Mouse (Mus musculus): ENCODE data around the gene Fkbpl. TPM values are rescaled to one million over a fixed set of nuclear protein-coding genes. Genes with fewer than 3 reads are reported as not detected.

Gene Fkbpl
- 13.1 and 19.3 TPM in 2 replicates for polyA plus RNA-seq (2014; fragmentation: Nextera tagmentation; extraction: Ambion mirVana)

GRCm38 (mm10) chr17:34644608-34645007, at the start of gene Fkbpl:
Gene Fkbpl, plus strand, starts transcription at chr17:34644764.
- Histone ChIP-seq H3K27ac (replicated peaks; ENCODE audit: low read depth, low read length) (0 out of 2 replicates have a peak within 1 kb of the TSS, but pooled peaks have one; percentile 30), H3K9ac (ENCODE audit: low read length) (peak within 1 kb of the TSS; percentile 57), H3K4me1 (ENCODE audit: control insufficient read depth, insufficient read depth, low read length) (peaks cover 17% of the 10 kb centered on the region), H3K4me3 (ENCODE audit: low read depth, low read length) (peak within 1 kb of the TSS; percentile 55), H3K4me2 (ENCODE audit: low read depth, severe bottlenecking) (peak within 1 kb of the TSS; percentile 38), H3K36me3 (ENCODE audit: control insufficient read depth, insufficient read depth, low read length) (0 out of 2 replicates have a peak, but pooled peaks cover 2% of the 10 kb centered on the region), H3K9me3 (ENCODE audit: control insufficient read depth, low read length) (no peaks in the 10 kb centered on the region), H3K27me3 (ENCODE audit: control insufficient read depth, insufficient read depth, low read length) (no peaks in the 10 kb centered on the region)
- DNase-seq (ENCODE audit: low spot score) (peak; percentile 97), ATAC-seq (ENCODE audit: insufficient number of reproducible peaks, low FRiP score, low TSS enrichment, low read depth) (peak; percentile 59)
- WGBS, result under 1% methylated on average over 16 of the region's 16 CpGs

- H3K4me2 ChIP-seq (ENCODE audit: low read depth, severe bottlenecking), result no peak overlapping the region
- no peak for DNase-seq (ENCODE audit: low spot score)
- no peaks in the 10 kb centered on the region for H3K9me3 ChIP-seq (ENCODE audit: control insufficient read depth, low read length)
- H3K27me3 ChIP-seq (ENCODE audit: control insufficient read depth, insufficient read depth, low read length), result no peaks in the 10 kb centered on the region
- no peak overlapping the region for H3K9ac ChIP-seq (ENCODE audit: low read length)
- H3K4me3 ChIP-seq (ENCODE audit: low read depth, low read length), result no peak overlapping the region
- 75% methylated on average over 8 of the region's 8 CpGs for WGBS
- peaks cover 12% of the 10 kb centered on the region; the same call in 1 of the 2 replicates for H3K36me3 ChIP-seq (ENCODE audit: control insufficient read depth, insufficient read depth, low read length)
- ATAC-seq (ENCODE audit: insufficient number of reproducible peaks, low FRiP score, low TSS enrichment, low read depth), result no peak
- peaks cover 28% of the 10 kb centered on the region for H3K4me1 ChIP-seq (ENCODE audit: control insufficient read depth, insufficient read depth, low read length)
- no peak overlapping the region for H3K27ac ChIP-seq (replicated peaks; ENCODE audit: low read depth, low read length)
Observed at GRCm38 (mm10) chr17:34596098-34596497, 48.5 kb upstream of the Fkbpl start.

DNA sequence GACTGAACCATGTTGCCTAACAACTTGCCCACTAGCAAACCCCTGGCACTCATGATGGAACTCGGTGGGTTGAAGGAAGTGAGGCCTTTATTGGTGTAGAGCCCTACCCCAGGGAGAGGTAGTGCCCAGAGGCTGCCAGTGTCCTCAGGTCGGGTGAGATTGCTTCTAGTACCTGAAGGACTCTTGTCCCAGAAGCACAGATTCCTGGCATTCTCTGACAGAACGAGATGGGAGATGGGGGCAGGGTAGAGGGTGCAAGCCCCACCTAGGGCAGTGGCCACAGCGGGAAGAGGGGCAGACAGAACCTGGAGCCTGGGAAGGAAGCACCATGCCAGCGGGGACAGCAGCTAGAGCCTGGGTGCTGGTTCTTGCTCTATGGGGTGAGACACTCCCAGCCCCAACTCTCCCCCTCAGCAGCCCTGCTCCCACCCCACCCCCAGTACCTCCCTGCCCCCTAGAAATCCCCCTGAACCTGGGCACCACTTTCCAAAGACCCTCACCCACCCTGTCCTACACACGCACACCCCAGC, 46.9 kb upstream of the Fkbpl start, which contains the start of gene Ager:
Ager (plus strand) TSS at position 297 of the 530 bp plus-strand sequence.
- DNase-seq (ENCODE audit: low spot score) (no peak), ATAC-seq (ENCODE audit: insufficient number of reproducible peaks, low FRiP score, low TSS enrichment, low read depth) (no peak)
- 14% methylated on average over 6 of the region's 6 CpGs for WGBS
- Histone ChIP-seq H3K27me3 (ENCODE audit: control insufficient read depth, insufficient read depth, low read length) (no peaks in the 10 kb centered on the region), H3K36me3 (ENCODE audit: control insufficient read depth, insufficient read depth, low read length) (peaks cover 15% of the 10 kb centered on the region; the same call in 1 of the 2 replicates), H3K9me3 (ENCODE audit: control insufficient read depth, low read length) (no peaks in the 10 kb centered on the region), H3K27ac (replicated peaks; ENCODE audit: low read depth, low read length) (no peak within 1 kb of the TSS), H3K4me1 (ENCODE audit: control insufficient read depth, insufficient read depth, low read length) (peaks cover 25% of the 10 kb centered on the region), H3K9ac (ENCODE audit: low read length) (no peak within 1 kb of the TSS), H3K4me2 (ENCODE audit: low read depth, severe bottlenecking) (no peak within 1 kb of the TSS), H3K4me3 (ENCODE audit: low read depth, low read length) (no peak within 1 kb of the TSS)

DNA sequence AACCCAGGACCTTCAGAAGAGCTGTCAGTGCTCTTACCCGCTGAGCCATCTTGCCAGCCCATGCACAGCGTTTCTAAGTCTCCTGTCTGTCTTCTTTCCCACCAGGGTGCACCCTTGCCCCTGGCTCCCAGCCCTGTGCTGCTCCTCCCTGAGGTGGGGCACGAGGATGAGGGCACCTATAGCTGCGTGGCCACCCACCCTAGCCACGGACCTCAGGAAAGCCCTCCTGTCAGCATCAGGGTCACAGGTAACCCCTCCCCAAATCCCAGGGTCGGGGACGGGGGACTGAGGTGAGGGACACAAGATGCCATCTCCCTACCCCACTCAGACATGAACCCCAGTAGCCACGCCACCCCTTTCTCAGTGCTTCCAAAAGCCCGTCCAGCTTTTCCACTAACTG, 44.7 kb upstream of the Fkbpl start:
- peaks cover 12% of the 10 kb centered on the region; the same call in 1 of the 2 replicates for H3K36me3 ChIP-seq (ENCODE audit: control insufficient read depth, insufficient read depth, low read length)
- H3K9me3 ChIP-seq (ENCODE audit: control insufficient read depth, low read length), result no peaks in the 10 kb centered on the region
- DNase-seq (ENCODE audit: low spot score) (no peak), ATAC-seq (ENCODE audit: insufficient number of reproducible peaks, low FRiP score, low TSS enrichment, low read depth) (no peak)
- no peak overlapping the region for H3K27ac ChIP-seq (replicated peaks; ENCODE audit: low read depth, low read length)
- H3K9ac ChIP-seq (ENCODE audit: low read length), result no peak overlapping the region
- no peak overlapping the region for H3K4me3 ChIP-seq (ENCODE audit: low read depth, low read length)
- 81% methylated on average over 9 of the region's 9 CpGs for WGBS
- no peak overlapping the region for H3K4me2 ChIP-seq (ENCODE audit: low read depth, severe bottlenecking)
- H3K4me1 ChIP-seq (ENCODE audit: control insufficient read depth, insufficient read depth, low read length), result peaks cover 17% of the 10 kb centered on the region
- no peaks in the 10 kb centered on the region for H3K27me3 ChIP-seq (ENCODE audit: control insufficient read depth, insufficient read depth, low read length)

DNA sequence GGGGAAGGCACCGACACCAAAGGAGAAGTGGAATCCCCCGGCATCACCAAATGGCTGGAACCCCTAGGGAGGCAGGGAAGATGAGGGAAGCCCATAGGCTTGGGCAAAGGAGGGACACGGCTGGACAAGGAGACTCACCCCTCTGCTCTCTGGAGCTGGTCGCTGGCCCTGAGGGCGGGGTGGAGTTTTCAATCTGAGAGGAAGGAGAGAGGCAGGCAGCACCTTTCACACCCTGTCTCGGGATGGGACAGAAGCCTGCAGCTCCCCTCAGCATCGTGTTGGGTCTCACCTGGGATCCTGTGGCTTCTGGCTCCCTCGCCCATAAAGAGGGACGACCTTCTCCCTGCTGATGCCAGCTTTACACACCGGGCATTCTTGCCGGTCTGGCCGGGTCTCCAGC, 42.8 kb upstream of the Fkbpl start:
- peaks cover 25% of the 10 kb centered on the region for H3K4me1 ChIP-seq (ENCODE audit: control insufficient read depth, insufficient read depth, low read length)
- DNase-seq (ENCODE audit: low spot score), result no peak

DNA sequence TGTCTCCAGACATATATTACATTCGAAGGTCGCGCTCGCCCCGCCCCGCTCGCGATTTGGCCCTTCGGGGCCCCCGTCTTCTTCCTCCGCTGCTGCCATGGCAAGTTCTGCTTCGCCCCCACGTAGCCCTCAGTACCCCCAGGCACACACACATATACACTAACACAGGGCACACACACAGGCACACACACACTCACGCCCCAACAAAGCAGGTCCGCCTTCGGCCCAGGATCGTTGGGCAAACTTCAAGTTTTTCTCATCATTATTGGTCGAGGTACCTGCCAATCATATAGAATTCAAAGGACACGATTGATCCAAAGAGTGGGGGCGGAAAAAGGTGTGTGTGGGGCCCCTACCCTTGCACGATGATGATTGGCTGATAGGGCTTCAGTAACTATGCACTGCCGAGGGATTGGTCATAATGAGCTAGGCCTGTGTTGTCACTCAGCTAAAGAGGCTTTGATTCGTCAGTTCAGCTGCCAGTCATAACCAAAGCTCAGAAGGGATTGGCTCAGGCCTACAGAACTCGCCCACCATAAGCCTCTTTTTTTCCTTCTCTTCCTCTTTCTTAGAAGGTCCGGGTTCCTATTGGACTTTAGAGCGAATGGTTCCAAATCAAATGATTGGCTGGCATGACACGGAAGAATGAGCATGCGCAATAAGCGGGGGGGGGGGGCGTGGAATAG, 41.0 kb upstream of the Fkbpl start, which contains the start of gene Rnf5:
Rnf5 (minus strand) TSS at position 316 of the 686 bp plus-strand sequence.
- peaks cover 7% of the 10 kb centered on the region; the same call in 1 of the 2 replicates for H3K36me3 ChIP-seq (ENCODE audit: control insufficient read depth, insufficient read depth, low read length)
- under 1% methylated on average over 30 of the region's 30 CpGs for WGBS
- DNase-seq (ENCODE audit: low spot score), result peak; percentile 99
- ATAC-seq (ENCODE audit: insufficient number of reproducible peaks, low FRiP score, low TSS enrichment, low read depth), result peak; percentile 97
- peak within 1 kb of the TSS; percentile 93 for H3K4me2 ChIP-seq (ENCODE audit: low read depth, severe bottlenecking)
- peaks cover 16% of the 10 kb centered on the region for H3K4me1 ChIP-seq (ENCODE audit: control insufficient read depth, insufficient read depth, low read length)
- peak within 1 kb of the TSS; percentile 96 for H3K4me3 ChIP-seq (ENCODE audit: low read depth, low read length)
- no peaks in the 10 kb centered on the region for H3K27me3 ChIP-seq (ENCODE audit: control insufficient read depth, insufficient read depth, low read length)
- H3K27ac ChIP-seq (replicated peaks; ENCODE audit: low read depth, low read length), result peak within 1 kb of the TSS; percentile 49
- peak within 1 kb of the TSS; percentile 66 for H3K9ac ChIP-seq (ENCODE audit: low read length)
- no peaks in the 10 kb centered on the region for H3K9me3 ChIP-seq (ENCODE audit: control insufficient read depth, low read length)

More for the DNA sequence above, 42.8 kb upstream of the Fkbpl start:
- Histone ChIP-seq H3K9me3 (ENCODE audit: control insufficient read depth, low read length) (no peaks in the 10 kb centered on the region), H3K4me3 (ENCODE audit: low read depth, low read length) (no peak overlapping the region), H3K4me2 (ENCODE audit: low read depth, severe bottlenecking) (0 out of 2 replicates have a peak overlapping the region, but pooled peaks have one; percentile 73), H3K27ac (replicated peaks; ENCODE audit: low read depth, low read length) (no peak overlapping the region), H3K27me3 (ENCODE audit: control insufficient read depth, insufficient read depth, low read length) (no peaks in the 10 kb centered on the region), H3K9ac (ENCODE audit: low read length) (no peak overlapping the region), H3K36me3 (ENCODE audit: control insufficient read depth, insufficient read depth, low read length) (peaks cover 7% of the 10 kb centered on the region; the same call in 1 of the 2 replicates)
- ATAC-seq (ENCODE audit: insufficient number of reproducible peaks, low FRiP score, low TSS enrichment, low read depth), result no peak
- 85% methylated on average over 12 of the region's 12 CpGs for WGBS

- Histone ChIP-seq H3K27me3 (ENCODE audit: control insufficient read depth, insufficient read depth, low read length) (no peaks in the 10 kb centered on the region), H3K4me3 (ENCODE audit: low read depth, low read length) (peak within 1 kb of the TSS; percentile 96), H3K9ac (ENCODE audit: low read length) (peak within 1 kb of the TSS; percentile 89), H3K36me3 (ENCODE audit: control insufficient read depth, insufficient read depth, low read length) (peaks cover 7% of the 10 kb centered on the region; the same call in 1 of the 2 replicates), H3K9me3 (ENCODE audit: control insufficient read depth, low read length) (no peaks in the 10 kb centered on the region), H3K4me2 (ENCODE audit: low read depth, severe bottlenecking) (peak within 1 kb of the TSS; percentile 93), H3K27ac (replicated peaks; ENCODE audit: low read depth, low read length) (peak within 1 kb of the TSS; percentile 72), H3K4me1 (ENCODE audit: control insufficient read depth, insufficient read depth, low read length) (peaks cover 16% of the 10 kb centered on the region)
- DNase-seq (ENCODE audit: low spot score) (peak; percentile 99), ATAC-seq (ENCODE audit: insufficient number of reproducible peaks, low FRiP score, low TSS enrichment, low read depth) (peak; percentile 90)
- WGBS, result 0% methylated on average over 35 of the region's 35 CpGs
Observed at GRCm38 (mm10) chr17:34604061-34604508, 40.5 kb upstream of the Fkbpl start, which contains the start of gene Agpat1. Gene Agpat1, plus strand, starts transcription at chr17:34604262.

- H3K4me3 ChIP-seq (ENCODE audit: low read depth, low read length), result peak overlapping the region; percentile 96
- H3K27me3 ChIP-seq (ENCODE audit: control insufficient read depth, insufficient read depth, low read length), result no peaks in the 10 kb centered on the region
- H3K9me3 ChIP-seq (ENCODE audit: control insufficient read depth, low read length), result no peaks in the 10 kb centered on the region
- H3K4me2 ChIP-seq (ENCODE audit: low read depth, severe bottlenecking), result peak overlapping the region; percentile 93
- no peak for ATAC-seq (ENCODE audit: insufficient number of reproducible peaks, low FRiP score, low TSS enrichment, low read depth)
- peak overlapping the region; percentile 89 for H3K9ac ChIP-seq (ENCODE audit: low read length)
- WGBS, result 10% methylated on average over 24 of the region's 24 CpGs
- H3K27ac ChIP-seq (replicated peaks; ENCODE audit: low read depth, low read length), result peak overlapping the region; percentile 72
- peaks cover 7% of the 10 kb centered on the region; the same call in 1 of the 2 replicates for H3K36me3 ChIP-seq (ENCODE audit: control insufficient read depth, insufficient read depth, low read length)
- DNase-seq (ENCODE audit: low spot score), result no peak
- H3K4me1 ChIP-seq (ENCODE audit: control insufficient read depth, insufficient read depth, low read length), result peaks cover 16% of the 10 kb centered on the region
Observed at GRCm38 (mm10) chr17:34604511-34605237, 39.9 kb upstream of the Fkbpl start.

Data from limb, embryonic 11.5 days (tissue).